Mouse (Mus musculus) midbrain, embryonic 11.5 days (tissue): ENCODE results near the gene Ehd1. TPM values are rescaled to one million over a fixed set of nuclear protein-coding genes. Genes with fewer than 3 reads are reported as not detected.
A peak's percentile ranks its signal among the peaks of the same experiment; 100 is the strongest.

Experiments
- ATAC-seq: fragments of 200-750 bp; cut with Nextera tagmentation; 2 replicates; pipeline ENCODE4 v1.8.0; 2017; ENCODE audit warnings: moderate TSS enrichment, moderate library complexity; ENCODE audit not compliant: low FRiP score
- DNase-seq: peaks from one replicate; pipeline ENCODE4 v3.0.0; 2015; ENCODE audit warnings: low spot score; ENCODE audit errors: missing footprints
- H3K27ac ChIP-seq: fragments of 300-500 bp; sonication (generic); 2 replicates; pipeline ENCODE4 v1.5.1; 2014; ENCODE audit warnings: low read depth, low read length
- H3K27me3 ChIP-seq: fragments of 300-500 bp; sonication (generic); 2 replicates; pipeline ENCODE4 v1.6.1; 2014; ENCODE audit warnings: mild to moderate bottlenecking, low read length, moderate library complexity, mixed read lengths; ENCODE audit not compliant: control insufficient read depth, insufficient read depth
- H3K36me3 ChIP-seq: fragments of 300-500 bp; sonication (generic); 2 replicates; pipeline ENCODE4 v1.6.1; 2014; ENCODE audit warnings: mild to moderate bottlenecking, low read length, moderate library complexity, mixed read lengths; ENCODE audit not compliant: control insufficient read depth, insufficient read depth
- H3K4me1 ChIP-seq: fragments of 300-500 bp; sonication (generic); 2 replicates; pipeline ENCODE4 v1.6.1; 2014; ENCODE audit warnings: low read length; ENCODE audit not compliant: control insufficient read depth, insufficient read depth
- H3K4me2 ChIP-seq: fragments of 300-500 bp; sonication (generic); 2 replicates; pipeline ENCODE4 v1.6.1; 2014; ENCODE audit warnings: mild to moderate bottlenecking, moderate library complexity
- H3K4me3 ChIP-seq: fragments of 300-500 bp; sonication (generic); 2 replicates; pipeline ENCODE4 v1.5.1; 2014; ENCODE audit warnings: low read depth, low read length
- H3K9ac ChIP-seq: fragments of 300-500 bp; sonication (generic); 2 replicates; pipeline ENCODE4 v1.6.1; 2014; ENCODE audit warnings: low read length
- H3K9me3 ChIP-seq: fragments of 300-500 bp; sonication (generic); 2 replicates; pipeline ENCODE4 v1.6.1; 2016; ENCODE audit warnings: low read length; ENCODE audit not compliant: control insufficient read depth
- WGBS: fragments of 180-500 bp; shearing (Covaris S2); extraction: QIAGEN DNeasy Blood & Tissue Kit; methylation state at CpG from one replicate; pipeline ENCODE4 v1.1.7; 2014; 5-methylcytosine and 5-hydroxymethylcytosine counted together
- polyA plus RNA-seq: library from polyadenylated mRNA; unstranded; fragments of >200 nt; fragmentation: Nextera tagmentation; extraction: Ambion mirVana; gene quantifications from 2 replicates; pipeline ENCODE4 v1.2.1, GENCODE M21; 2014

Ehd1 gene
- polyA plus RNA-seq, 1 experiment from 2014 or later: 68.2 TPM

DNA sequence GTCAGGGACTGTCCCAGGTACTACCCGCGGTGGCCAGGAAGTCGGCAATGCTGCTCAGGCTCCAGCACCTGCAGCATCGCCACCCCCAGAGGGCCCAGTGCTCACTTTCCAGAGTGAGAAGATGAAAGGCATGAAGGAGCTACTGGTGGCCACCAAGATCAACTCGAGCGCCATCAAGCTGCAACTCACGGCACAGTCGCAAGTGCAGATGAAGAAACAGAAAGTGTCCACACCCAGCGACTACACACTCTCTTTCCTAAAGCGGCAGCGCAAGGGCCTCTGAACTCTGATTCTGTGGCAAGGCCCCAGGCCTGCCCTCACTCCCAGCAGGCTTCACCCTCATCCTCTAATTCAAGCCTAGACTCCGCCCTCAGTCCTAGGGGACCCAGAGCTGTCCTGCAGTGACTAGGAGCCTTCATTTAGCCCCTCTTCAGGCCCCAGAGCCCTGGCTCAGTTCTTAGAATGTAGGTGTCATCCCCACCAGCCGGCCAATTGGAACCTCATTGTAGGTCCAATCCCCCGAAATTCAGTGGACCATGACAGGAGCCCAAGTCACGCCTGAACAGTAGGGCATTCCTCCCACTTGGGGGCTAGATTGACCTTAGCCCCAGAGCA is 63.5 kb downstream of the Ehd1 start:
- H3K4me1 ChIP-seq: peaks cover 14% of the 10 kb centered on the region
- ATAC-seq (no peak), DNase-seq (peak; percentile 81)
- H3K27ac ChIP-seq: no peak overlapping the region
- 62% methylated on average over 15 of the region's 15 CpGs for WGBS
- no peak overlapping the region for H3K9ac ChIP-seq
- H3K9me3 ChIP-seq: no peaks in the 10 kb centered on the region
- no peak overlapping the region for H3K4me3 ChIP-seq
- peaks cover 12% of the 10 kb centered on the region for H3K36me3 ChIP-seq
- no peak overlapping the region for H3K4me2 ChIP-seq
- no peaks in the 10 kb centered on the region for H3K27me3 ChIP-seq

DNA sequence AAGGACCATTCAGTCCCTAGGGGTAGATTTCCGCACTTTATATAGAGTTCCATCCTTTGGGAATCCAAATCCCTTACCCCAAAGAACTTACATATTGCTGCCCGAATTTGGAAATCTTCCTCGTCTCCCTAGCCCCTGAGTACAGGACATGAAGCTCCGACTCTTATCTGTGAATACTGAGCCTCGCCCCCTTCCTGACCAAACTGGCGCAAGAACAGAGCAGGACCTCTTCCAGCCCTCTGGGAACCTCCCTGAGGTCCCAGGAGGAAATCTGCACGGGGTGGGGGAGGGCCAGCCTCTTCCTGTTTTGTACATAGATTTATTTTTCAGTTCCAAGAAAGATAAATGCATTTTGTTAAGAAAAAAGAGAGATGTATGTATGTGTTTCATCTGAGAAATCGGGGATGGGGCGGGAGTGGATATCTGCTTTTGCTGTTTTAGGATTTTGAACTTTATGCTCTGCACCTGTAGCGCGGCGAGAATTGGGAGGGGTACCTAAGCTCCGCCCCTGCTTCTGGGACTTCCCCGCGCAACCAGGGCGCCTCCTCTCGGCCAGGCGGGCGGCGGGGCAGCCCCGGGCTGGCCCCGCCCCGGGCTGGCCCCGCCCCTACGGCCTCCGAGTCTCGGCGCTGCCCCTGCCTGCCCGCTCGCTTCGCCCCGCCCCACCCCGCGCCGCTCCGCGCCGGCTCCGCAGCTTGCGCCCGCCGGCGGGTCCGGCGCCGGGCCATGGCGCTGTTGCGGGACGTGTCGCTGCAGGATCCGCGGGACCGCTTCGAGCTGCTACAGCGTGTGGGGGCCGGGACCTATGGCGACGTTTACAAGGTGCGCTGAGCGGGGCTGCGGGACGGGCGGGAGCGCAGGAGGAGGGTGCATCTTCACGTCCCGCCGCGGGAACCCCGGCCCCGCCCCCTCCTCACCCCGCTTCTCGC is 64.3 kb downstream of the Ehd1 start, which contains the start of gene Map4k2:
Gene Map4k2 (plus strand): TSS at position 612 of the 929 bp plus-strand sequence.
- Histone ChIP-seq H3K9me3 (no peaks in the 10 kb centered on the region), H3K27ac (no peak within 1 kb of the TSS), H3K27me3 (no peaks in the 10 kb centered on the region), H3K4me1 (peaks cover 13% of the 10 kb centered on the region), H3K36me3 (peaks cover 12% of the 10 kb centered on the region), H3K4me3 (peak within 1 kb of the TSS; percentile 49), H3K9ac (peak within 1 kb of the TSS; percentile 64), H3K4me2 (peak within 1 kb of the TSS; percentile 78)
- WGBS: 7% methylated on average over 71 of the region's 72 CpGs
- DNase-seq: peak; percentile 97
- ATAC-seq: peak; percentile 79

DNA sequence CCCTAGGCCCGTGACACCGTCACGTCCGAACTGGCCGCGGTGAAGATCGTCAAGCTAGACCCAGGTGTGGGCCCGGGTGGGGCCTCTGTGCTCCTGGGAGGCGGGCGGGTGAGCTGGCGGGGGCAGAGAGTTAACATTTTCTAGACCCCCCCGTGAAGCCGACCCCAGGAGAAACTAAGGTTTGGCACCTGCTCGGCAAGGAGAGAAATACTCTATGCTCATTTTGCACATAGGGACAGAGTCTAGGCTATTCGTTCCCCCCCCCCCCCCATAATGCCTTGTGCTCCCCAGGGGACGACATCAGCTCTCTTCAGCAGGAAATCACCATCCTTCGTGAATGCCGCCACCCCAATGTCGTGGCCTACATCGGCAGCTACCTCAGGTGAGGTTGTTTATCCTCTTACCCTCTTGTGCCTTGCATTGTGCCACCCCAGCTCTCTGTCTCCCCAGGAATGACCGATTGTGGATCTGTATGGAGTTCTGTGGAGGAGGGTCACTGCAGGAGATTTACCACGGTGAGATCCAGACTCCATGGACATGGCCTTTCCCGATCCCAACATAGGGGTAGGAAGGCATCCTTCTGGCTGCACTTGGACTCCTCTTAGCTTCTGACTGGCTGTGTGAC is 65.0 kb downstream of the Ehd1 start:
- Histone ChIP-seq H3K4me2 (peak overlapping the region; percentile 78), H3K9ac (peak overlapping the region; percentile 64), H3K4me1 (peaks cover 5% of the 10 kb centered on the region), H3K36me3 (peaks cover 12% of the 10 kb centered on the region), H3K9me3 (no peaks in the 10 kb centered on the region), H3K27me3 (no peaks in the 10 kb centered on the region), H3K27ac (no peak overlapping the region), H3K4me3 (peak overlapping the region; percentile 49)
- ATAC-seq (no peak; the same call in 1 of the 2 replicates), DNase-seq (peak; percentile 88)
- 11% methylated on average over 23 of the region's 23 CpGs for WGBS

DNA sequence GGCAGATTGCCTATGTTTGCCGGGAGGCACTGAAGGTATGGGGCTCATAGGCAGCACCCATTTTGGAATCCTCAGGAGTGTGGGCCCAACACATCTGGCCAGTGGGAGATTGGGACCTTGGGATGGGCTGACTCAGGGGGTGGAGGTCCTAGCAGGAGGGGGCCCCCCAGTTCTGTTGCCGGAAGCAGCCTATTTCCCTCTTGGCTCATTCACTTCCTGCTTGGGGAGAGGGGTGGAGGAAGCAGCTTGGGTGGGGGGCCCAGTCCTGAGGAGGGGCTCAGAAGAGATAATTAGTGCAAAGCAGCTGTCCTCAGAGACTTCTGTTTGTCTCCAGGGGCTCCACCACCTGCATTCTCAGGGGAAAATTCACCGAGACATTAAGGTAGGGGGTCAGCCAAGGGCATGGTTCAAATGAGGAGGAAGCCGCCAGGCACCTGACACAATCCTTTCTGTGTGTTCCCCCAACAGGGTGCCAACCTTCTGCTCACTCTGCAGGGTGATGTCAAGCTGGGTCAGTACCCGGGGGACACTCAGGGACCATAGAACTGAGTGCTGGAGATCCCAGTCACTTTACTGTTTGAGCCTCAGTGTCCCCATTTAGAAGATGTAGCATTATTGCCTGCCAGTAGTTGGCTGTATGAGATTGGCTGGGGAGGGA is 65.9 kb downstream of the Ehd1 start:
- ATAC-seq: no peak
- Histone ChIP-seq H3K4me3 (no peak overlapping the region), H3K36me3 (peaks cover 12% of the 10 kb centered on the region), H3K4me1 (peaks cover 3% of the 10 kb centered on the region; the same call in 1 of the 2 replicates), H3K9me3 (no peaks in the 10 kb centered on the region), H3K27me3 (no peaks in the 10 kb centered on the region), H3K9ac (no peak overlapping the region), H3K27ac (no peak overlapping the region), H3K4me2 (no peak overlapping the region)
- WGBS: 79% methylated on average over 5 of the region's 5 CpGs
- peak; percentile 77 for DNase-seq

DNA sequence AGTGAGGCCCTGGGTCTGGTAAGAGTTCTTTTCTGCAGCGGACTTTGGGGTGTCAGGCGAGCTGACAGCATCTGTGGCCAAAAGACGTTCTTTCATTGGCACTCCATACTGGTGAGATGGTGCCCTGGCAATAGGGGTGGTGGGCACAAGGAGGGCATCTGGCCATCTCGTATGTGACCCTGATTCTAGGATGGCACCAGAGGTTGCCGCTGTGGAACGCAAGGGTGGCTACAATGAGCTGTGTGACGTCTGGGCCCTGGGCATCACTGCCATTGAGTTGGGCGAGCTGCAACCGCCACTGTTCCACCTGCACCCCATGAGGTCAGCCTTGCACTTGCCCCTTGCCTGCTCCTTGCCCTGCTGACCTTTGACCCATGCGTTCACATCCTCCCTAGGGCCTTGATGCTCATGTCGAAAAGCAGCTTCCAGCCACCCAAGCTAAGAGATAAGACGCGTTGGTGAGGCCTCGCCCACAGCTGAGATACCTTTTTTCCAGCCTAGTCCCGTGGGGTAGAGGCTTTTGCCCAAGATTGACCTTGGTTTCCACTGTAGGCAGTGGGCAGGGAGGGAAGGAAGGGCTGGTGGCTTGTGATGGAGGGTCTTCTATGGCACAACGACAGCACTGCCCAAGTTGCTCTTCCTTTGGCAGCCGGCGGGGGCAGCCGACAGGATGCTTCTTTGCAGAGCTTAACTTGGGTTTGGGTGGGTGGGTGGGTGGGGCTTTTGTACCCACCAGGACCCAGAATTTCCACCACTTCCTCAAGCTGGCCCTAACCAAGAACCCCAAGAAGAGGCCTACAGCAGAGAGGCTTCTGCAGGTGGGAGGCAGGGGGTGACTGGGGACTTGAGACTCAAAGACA is 66.8 kb downstream of the Ehd1 start:
- DNase-seq (peak; percentile 44), ATAC-seq (no peak)
- WGBS: 85% methylated on average over 19 of the region's 19 CpGs
- no peak overlapping the region for H3K4me2 ChIP-seq
- H3K9ac ChIP-seq: no peak overlapping the region
- H3K9me3 ChIP-seq: no peaks in the 10 kb centered on the region
- no peaks in the 10 kb centered on the region for H3K27me3 ChIP-seq
- peaks cover 3% of the 10 kb centered on the region; the same call in 1 of the 2 replicates for H3K4me1 ChIP-seq
- no peak overlapping the region for H3K4me3 ChIP-seq
- H3K36me3 ChIP-seq: peaks cover 7% of the 10 kb centered on the region
- no peak overlapping the region for H3K27ac ChIP-seq

DNA sequence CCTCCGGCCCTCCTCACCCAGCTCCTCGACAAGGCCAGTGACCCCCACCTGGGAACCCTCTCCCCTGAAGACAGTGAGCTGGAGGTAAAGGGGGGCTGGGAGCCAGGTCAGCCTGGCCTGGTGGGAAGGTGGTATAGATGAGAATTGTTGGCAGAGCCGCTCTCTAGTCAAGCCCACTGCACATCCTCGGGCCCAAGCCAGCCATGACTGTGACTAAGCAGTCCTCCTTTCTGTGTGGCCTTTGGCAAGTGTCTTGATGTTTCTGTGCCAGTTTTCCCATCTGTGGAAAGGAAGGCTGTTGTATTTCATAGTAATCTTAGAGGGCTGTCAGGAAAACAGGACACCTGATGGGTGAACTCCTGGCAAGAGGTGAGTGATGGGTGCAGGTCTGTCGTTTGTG is 67.5 kb downstream of the Ehd1 start:
- Histone ChIP-seq H3K4me3 (no peak overlapping the region), H3K27ac (no peak overlapping the region), H3K27me3 (no peaks in the 10 kb centered on the region), H3K9ac (no peak overlapping the region), H3K36me3 (peaks cover 5% of the 10 kb centered on the region; the same call in 1 of the 2 replicates), H3K4me2 (no peak overlapping the region), H3K9me3 (no peaks in the 10 kb centered on the region), H3K4me1 (peaks cover 3% of the 10 kb centered on the region; the same call in 1 of the 2 replicates)
- ATAC-seq (no peak), DNase-seq (no peak)
- 89% methylated on average over 5 of the region's 5 CpGs for WGBS

DNA sequence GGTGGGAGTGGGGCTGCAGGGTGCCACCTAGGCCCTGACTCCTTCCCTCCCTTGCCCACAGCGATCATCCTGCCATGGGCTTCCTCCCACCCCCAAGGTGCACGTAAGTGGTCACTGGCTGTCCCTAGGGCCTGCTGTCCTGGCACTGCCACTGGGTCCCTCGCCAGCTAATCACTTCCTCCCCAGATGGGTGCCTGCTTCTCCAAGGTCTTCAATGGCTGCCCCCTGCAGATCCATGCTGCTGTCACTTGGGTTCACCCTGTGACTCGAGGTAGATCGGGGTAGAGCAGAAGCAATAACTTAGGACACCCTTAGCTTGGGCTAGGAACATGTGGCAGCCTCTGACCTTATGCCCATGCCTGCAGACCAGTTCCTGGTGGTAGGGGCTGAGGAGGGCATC is 69.5 kb downstream of the Ehd1 start:
- no peak overlapping the region for H3K4me2 ChIP-seq
- H3K4me3 ChIP-seq: no peak overlapping the region
- H3K27me3 ChIP-seq: no peaks in the 10 kb centered on the region
- 90% methylated on average over 5 of the region's 5 CpGs for WGBS
- no peak overlapping the region for H3K9ac ChIP-seq
- DNase-seq (no peak), ATAC-seq (no peak)
- no peaks in the 10 kb centered on the region for H3K9me3 ChIP-seq
- peaks cover 5% of the 10 kb centered on the region; the same call in 1 of the 2 replicates for H3K4me1 ChIP-seq
- no peak overlapping the region for H3K27ac ChIP-seq
- H3K36me3 ChIP-seq: no peaks in the 10 kb centered on the region

DNA sequence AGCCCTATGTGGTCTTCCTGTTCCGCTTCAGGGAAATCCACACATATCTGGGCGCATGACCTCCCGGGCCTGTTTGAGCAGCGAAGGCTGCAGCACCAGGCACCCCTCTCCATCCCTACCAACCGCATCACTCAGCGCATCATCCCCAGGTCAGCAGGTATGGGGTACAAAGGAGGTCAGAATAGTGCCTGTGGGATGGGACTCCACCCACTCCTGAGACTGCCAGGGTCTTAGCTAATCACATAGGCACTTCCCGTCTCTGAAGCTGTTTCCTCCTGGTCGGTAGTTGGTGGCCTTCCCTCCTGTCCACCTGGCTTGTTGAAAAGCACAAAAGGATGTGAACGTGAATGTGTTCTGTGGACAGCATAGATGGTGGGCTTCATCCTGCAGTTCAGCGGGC is 70.1 kb downstream of the Ehd1 start:
- no peak overlapping the region for H3K4me3 ChIP-seq
- no peak for DNase-seq
- 89% methylated on average over 10 of the region's 10 CpGs for WGBS
- H3K27ac ChIP-seq: no peak overlapping the region
- no peaks in the 10 kb centered on the region for H3K9me3 ChIP-seq
- no peak overlapping the region for H3K4me2 ChIP-seq
- no peaks in the 10 kb centered on the region for H3K27me3 ChIP-seq
- H3K4me1 ChIP-seq: peaks cover 2% of the 10 kb centered on the region; the same call in 1 of the 2 replicates
- no peak overlapping the region for H3K9ac ChIP-seq
- no peaks in the 10 kb centered on the region for H3K36me3 ChIP-seq
- ATAC-seq: no peak
